Mouse (Mus musculus) ES-Bruce4 (cell line): Measurements from ENCODE around the gene Bckdha. TPM values are rescaled to one million over a fixed set of nuclear protein-coding genes. Genes with fewer than 3 reads are reported as not detected.

ENCODE experiments used
- H3K27ac ChIP-seq: 2 replicates; pipeline ENCODE4 v1.5.1; 2012; ENCODE audit warnings: low read length, inconsistent platforms; ENCODE audit not compliant: insufficient read depth
- H3K27me3 ChIP-seq: 2 replicates; pipeline ENCODE4 v1.6.1; 2012; ENCODE audit warnings: mild to moderate bottlenecking, low read length, inconsistent platforms; ENCODE audit not compliant: control insufficient read depth, poor library complexity, insufficient read depth, severe bottlenecking
- H3K36me3 ChIP-seq: 2 replicates; pipeline ENCODE4 v1.6.1; 2012; ENCODE audit warnings: inconsistent platforms, mild to moderate bottlenecking, low read length, moderate library complexity; ENCODE audit not compliant: control insufficient read depth, poor library complexity, insufficient read depth, severe bottlenecking
- H3K4me1 ChIP-seq: one replicate; pipeline ENCODE4 v1.8.1; 2011; ENCODE audit warnings: low read length; ENCODE audit not compliant: control insufficient read depth, insufficient read depth
- H3K4me3 ChIP-seq: 2 replicates; pipeline ENCODE4 v1.5.1; 2011; ENCODE audit warnings: low read depth, mild to moderate bottlenecking, low read length
- H3K9ac ChIP-seq: 2 replicates; pipeline ENCODE4 v1.6.1; 2012; ENCODE audit warnings: low read depth, mild to moderate bottlenecking, inconsistent platforms; ENCODE audit not compliant: poor library complexity, severe bottlenecking
- H3K9me3 ChIP-seq: replicated peaks from 2 replicates; pipeline ENCODE4 v1.6.1; 2012; ENCODE audit warnings: mild to moderate bottlenecking, low read length, inconsistent platforms; ENCODE audit not compliant: control insufficient read depth, poor library complexity, insufficient read depth, severe bottlenecking
- CTCF ChIP-seq: IDR thresholded peaks from one replicate; pipeline ENCODE4 v1.8.1; 2011; ENCODE audit warnings: low read depth, low read length
- EP300 ChIP-seq: IDR thresholded peaks from 2 replicates; pipeline ENCODE4 v1.6.1; 2011; ENCODE audit warnings: low read depth, low read length; ENCODE audit not compliant: insufficient read depth
- POLR2A ChIP-seq: IDR thresholded peaks from one replicate; pipeline ENCODE4 v1.8.1; 2011; ENCODE audit warnings: low read length; ENCODE audit not compliant: insufficient read depth
- polyA plus RNA-seq: library from polyadenylated mRNA; stranded (reverse); fragments of >200 nt; gene quantifications from 2 replicates; pipeline ENCODE4 v1.2.4, GENCODE M21; 2011; ENCODE audit warnings: low read depth; ENCODE audit not compliant: missing spikeins, insufficient read depth, insufficient read length

The Bckdha gene
- polyA plus RNA-seq, 1 experiment: 26.1 TPM

DNA sequence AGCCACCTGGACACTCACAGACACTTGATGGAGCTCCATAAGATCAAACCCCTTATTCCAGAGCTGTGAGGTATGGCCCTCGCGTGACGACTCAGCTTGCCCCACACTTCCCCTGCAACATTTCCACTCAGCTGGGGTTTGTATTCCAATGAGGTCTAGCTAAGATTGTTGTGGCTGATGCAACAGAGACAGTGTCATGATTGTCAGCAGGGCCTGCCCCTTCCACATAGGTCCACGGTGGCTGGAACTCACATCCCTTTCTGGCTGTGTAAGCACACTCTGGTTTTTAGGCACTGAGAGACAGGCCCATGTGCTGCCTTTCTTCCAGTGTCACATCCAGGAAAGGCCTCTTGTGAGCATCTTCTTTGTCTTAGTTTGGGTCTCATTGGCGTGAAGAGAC lies 74.1 kb downstream of the Bckdha start:
- TF ChIP-seq POLR2A: no peak
- TF ChIP-seq EP300: no peak
- no peak for TF ChIP-seq CTCF
- no peak overlapping the region for H3K4me3 ChIP-seq
- no peaks in the 10 kb centered on the region for H3K36me3 ChIP-seq
- no peak overlapping the region for H3K9ac ChIP-seq
- H3K4me1 ChIP-seq: no peaks in the 10 kb centered on the region
- no peak overlapping the region for H3K27ac ChIP-seq
- no peaks in the 10 kb centered on the region for H3K27me3 ChIP-seq
- H3K9me3 ChIP-seq: no peaks in the 10 kb centered on the region

DNA sequence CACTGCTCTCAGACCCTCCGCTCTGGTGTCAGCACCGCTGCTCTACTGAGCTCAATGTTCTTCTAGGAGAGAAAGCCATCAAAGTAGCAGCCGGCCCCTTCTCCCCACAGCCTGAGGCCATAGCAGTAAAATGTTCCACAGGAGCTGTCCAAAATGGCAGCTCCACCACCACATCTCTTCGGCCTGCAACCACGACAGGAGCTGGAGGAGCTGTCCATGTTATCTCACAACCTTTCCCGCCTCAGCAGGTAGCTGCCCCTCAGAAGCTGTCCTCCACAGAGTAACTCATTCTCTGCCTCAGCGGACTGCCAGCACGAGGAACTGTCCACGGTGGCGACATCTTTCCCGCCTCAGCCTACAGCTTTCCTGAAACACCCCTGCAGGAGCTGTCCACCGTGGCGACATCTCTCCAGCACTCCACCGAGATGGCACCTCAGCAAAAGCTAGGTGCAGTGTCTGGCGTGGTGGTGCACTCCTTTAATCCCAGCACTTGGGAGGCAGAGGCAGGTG lies 76.4 kb downstream of the Bckdha start:
- TF ChIP-seq EP300: no peak
- TF ChIP-seq CTCF: no peak
- TF ChIP-seq POLR2A: no peak
- Histone ChIP-seq H3K9ac (no peak overlapping the region), H3K36me3 (no peaks in the 10 kb centered on the region), H3K9me3 (0 out of 2 replicates have a peak, but pooled peaks cover 2% of the 10 kb centered on the region), H3K4me1 (no peaks in the 10 kb centered on the region), H3K27ac (no peak overlapping the region), H3K4me3 (no peak overlapping the region), H3K27me3 (no peaks in the 10 kb centered on the region)

Other genes with a start within 250 kb of the Bckdha start
- gene Cxcl17, start 246.1 kb downstream of the Bckdha start, polyA plus RNA-seq: not detected in 2 replicates
- gene Ceacam1, start 181.4 kb downstream of the Bckdha start, polyA plus RNA-seq: 1.1 and 1.5 TPM in 2 replicates
- gene Ceacam2, start 119.1 kb downstream of the Bckdha start, polyA plus RNA-seq: not detected in 2 replicates
- gene Erich4, start 43.1 kb downstream of the Bckdha start, polyA plus RNA-seq: not detected in 2 replicates
- gene Dmac2, start 39.6 kb downstream of the Bckdha start, polyA plus RNA-seq: 32.8 and 33.4 TPM in 2 replicates
- gene B3gnt8, start 32.3 kb downstream of the Bckdha start, polyA plus RNA-seq: 0.60 and 0.87 TPM in 2 replicates
- gene Exosc5, start 183 bp upstream of the Bckdha start, polyA plus RNA-seq: 53.7 and 71.1 TPM in 2 replicates
- gene Tmem91, start 16.2 kb upstream of the Bckdha start, polyA plus RNA-seq: 3.3 and 3.7 TPM in 2 replicates
- gene B9d2, start 21.8 kb upstream of the Bckdha start, polyA plus RNA-seq: 7.9 and 15.2 TPM in 2 replicates
- 22.9 and 25.6 TPM in 2 replicates for gene Tgfb1, start 28.0 kb upstream of the Bckdha start, polyA plus RNA-seq
- 43.4 and 46.9 TPM in 2 replicates for gene Ccdc97, start 60.1 kb upstream of the Bckdha start, polyA plus RNA-seq
- gene Hnrnpul1, start 95.8 kb upstream of the Bckdha start, polyA plus RNA-seq: 155 and 156 TPM in 2 replicates
- gene Axl, start 129.7 kb upstream of the Bckdha start, polyA plus RNA-seq: 16.4 and 21.5 TPM in 2 replicates
- 2.8 and 3.1 TPM in 2 replicates for gene Cyp2s1, start 157.9 kb upstream of the Bckdha start, polyA plus RNA-seq
- gene Cyp2b10, start 238.6 kb upstream of the Bckdha start, polyA plus RNA-seq: not detected in 2 replicates